Mouse (Mus musculus): ENCODE measurements around the gene Selenoh.
"Not testable (repeated sequence)": the region's sequence is repeated elsewhere in the genome, so short reads cannot be mapped to it uniquely, and the experiment has no call there.

GRCm38 (mm10) chr2:84671535-84671934 is 965 bp upstream of the Selenoh start:
- not testable (repeated sequence) for TF ChIP-seq EP300 (optimal IDR thresholded peaks at IDR 0.05); CTCF (IDR thresholded peaks at IDR 0.05; ENCODE audit: low read depth)
